Mouse (Mus musculus) adrenal gland, postnatal 10 days (tissue): ENCODE measurements at regions not wholly inside any gene's neighbourhood (a gene's known extent, or its start where the extent isn't known, plus 50 kb on each side); places are given as distances from the start of the nearest gene placed in this dataset.

ENCODE experiments used
- DNase-seq: peaks from one replicate; pipeline ENCODE4 v3.0.0; 2021; ENCODE audit warnings: mixed read lengths

- no peak for DNase-seq
Observed at GRCm38 (mm10) chr3:10697698-10698452, 362.4 kb upstream of the Gm38303 start.

GRCm38 (mm10) chr3:10685501-10685951, 350.0 kb upstream of the Gm38303 start:
- DNase-seq = no peak

- peak; percentile 51 for DNase-seq
Observed at GRCm38 (mm10) chr3:10684885-10685500, 349.5 kb upstream of the Gm38303 start.

GRCm38 (mm10) chr3:10681938-10682337, 346.5 kb upstream of the Gm38303 start:
- DNase-seq = no peak

- DNase-seq = no peak
Observed at GRCm38 (mm10) chr3:10647975-10648511, 312.6 kb upstream of the Gm38303 start.
